Mouse (Mus musculus): Measurements from ENCODE around the gene Tango6.
"Not testable (repeated sequence)": the region's sequence is repeated elsewhere in the genome, so short reads cannot be mapped to it uniquely, and the experiment has no call there.

Gene Tango6

GRCm38 (mm10) chr8:106761317-106761716 is 78.4 kb downstream of the Tango6 start:
- DNase-seq (ENCODE audit: low read depth, low spot score) = no peak

- no peak for DNase-seq (ENCODE audit: low read depth, low spot score)
Measured at GRCm38 (mm10) chr8:106761867-106762523, 79.1 kb downstream of the Tango6 start.

- DNase-seq (ENCODE audit: low read depth, low spot score) = no peak
Measured at GRCm38 (mm10) chr8:106764529-106764928, 81.7 kb downstream of the Tango6 start.

- DNase-seq (ENCODE audit: low read depth, low spot score) = no peak
Measured at GRCm38 (mm10) chr8:106765570-106765969, 82.7 kb downstream of the Tango6 start.

- DNase-seq (ENCODE audit: low read depth, low spot score) = no peak
Measured at GRCm38 (mm10) chr8:106766736-106767135, 83.9 kb downstream of the Tango6 start.

GRCm38 (mm10) chr8:106769147-106769805 is 86.4 kb downstream of the Tango6 start:
- DNase-seq (ENCODE audit: low read depth, low spot score) = no peak

- DNase-seq (ENCODE audit: low read depth, low spot score) = no peak
Measured at GRCm38 (mm10) chr8:106770596-106771179, 87.8 kb downstream of the Tango6 start.

GRCm38 (mm10) chr8:106772094-106772493 is 89.2 kb downstream of the Tango6 start:
- no peak for DNase-seq (ENCODE audit: low read depth, low spot score)

- no peak for DNase-seq (ENCODE audit: low read depth, low spot score)
Measured at GRCm38 (mm10) chr8:106772501-106772900, 89.6 kb downstream of the Tango6 start.

- no peak for DNase-seq (ENCODE audit: low read depth, low spot score)
Measured at GRCm38 (mm10) chr8:106774567-106775320, 91.9 kb downstream of the Tango6 start.

GRCm38 (mm10) chr8:106789623-106790022 is 106.8 kb downstream of the Tango6 start:
- no peak for DNase-seq (ENCODE audit: low read depth, low spot score)

- no peak for DNase-seq (ENCODE audit: low read depth, low spot score)
Measured at GRCm38 (mm10) chr8:106794820-106795219, 112.0 kb downstream of the Tango6 start.

- no peak for DNase-seq (ENCODE audit: low read depth, low spot score)
Measured at GRCm38 (mm10) chr8:106799821-106800220, 117.0 kb downstream of the Tango6 start.

GRCm38 (mm10) chr8:106801261-106801660 is 118.4 kb downstream of the Tango6 start:
- DNase-seq (ENCODE audit: low read depth, low spot score) = no peak

GRCm38 (mm10) chr8:106802384-106803137 is 119.7 kb downstream of the Tango6 start:
- not testable (repeated sequence) for DNase-seq (ENCODE audit: low read depth, low spot score)

- no peak for DNase-seq (ENCODE audit: low read depth, low spot score)
Measured at GRCm38 (mm10) chr8:106805859-106806258, 123.0 kb downstream of the Tango6 start.

GRCm38 (mm10) chr8:106807461-106807860 is 124.6 kb downstream of the Tango6 start:
- DNase-seq (ENCODE audit: low read depth, low spot score) = no peak

- no peak for DNase-seq (ENCODE audit: low read depth, low spot score)
Measured at GRCm38 (mm10) chr8:106809726-106810125, 126.9 kb downstream of the Tango6 start.

- DNase-seq (ENCODE audit: low read depth, low spot score) = no peak
Measured at GRCm38 (mm10) chr8:106810406-106810805, 127.5 kb downstream of the Tango6 start.

GRCm38 (mm10) chr8:106812560-106812959 is 129.7 kb downstream of the Tango6 start:
- no peak for DNase-seq (ENCODE audit: low read depth, low spot score)

- DNase-seq (ENCODE audit: low read depth, low spot score) = no peak
Measured at GRCm38 (mm10) chr8:106816431-106817170, 133.7 kb downstream of the Tango6 start.

Measured in skeletal muscle tissue, adult 2 months (tissue).